Mouse (Mus musculus) forebrain, embryonic 11.5 days (tissue): Measurements from ENCODE around the gene Gm13696. TPM values are rescaled to one million over a fixed set of nuclear protein-coding genes. Genes with fewer than 3 reads are reported as not detected.
"Not testable (repeated sequence)": the region's sequence is repeated elsewhere in the genome, so short reads cannot be mapped to it uniquely, and the experiment has no call there.

Experiments
- ATAC-seq: fragments of 200-750 bp; cut with Nextera tagmentation; replicated peaks from 2 replicates; pipeline ENCODE4 v1.8.0; 2017; ENCODE audit warnings: moderate TSS enrichment; ENCODE audit not compliant: low FRiP score
- DNase-seq: peaks from one replicate; pipeline ENCODE4 v3.0.0-alpha.2; 2017; ENCODE audit warnings: low spot score
- H3K27ac ChIP-seq: fragments of 300-500 bp; sonication (generic); 2 replicates; pipeline ENCODE4 v1.5.1; 2014; ENCODE audit warnings: low read depth, low read length
- H3K27me3 ChIP-seq: fragments of 300-500 bp; sonication (generic); 2 replicates; pipeline ENCODE4 v1.6.1; 2014; ENCODE audit warnings: mild to moderate bottlenecking, low read length, mixed read lengths; ENCODE audit not compliant: control insufficient read depth, insufficient read depth
- H3K36me3 ChIP-seq: fragments of 300-500 bp; sonication (generic); 2 replicates; pipeline ENCODE4 v1.6.1; 2014; ENCODE audit warnings: mild to moderate bottlenecking, low read length, moderate library complexity, mixed read lengths; ENCODE audit not compliant: control insufficient read depth, insufficient read depth
- H3K4me1 ChIP-seq: fragments of 300-500 bp; sonication (generic); replicated peaks from 2 replicates; pipeline ENCODE4 v1.6.1; 2014; ENCODE audit warnings: low read length, mixed read lengths; ENCODE audit not compliant: control insufficient read depth, insufficient read depth
- H3K4me2 ChIP-seq: fragments of 300-500 bp; sonication (generic); 2 replicates; pipeline ENCODE4 v1.6.1; 2014; ENCODE audit warnings: low read depth, mild to moderate bottlenecking, low read length, moderate library complexity, mixed read lengths; ENCODE audit not compliant: severe bottlenecking
- H3K4me3 ChIP-seq: fragments of 300-500 bp; sonication (generic); 2 replicates; pipeline ENCODE4 v1.5.1; 2014; ENCODE audit warnings: low read depth, low read length
- H3K9ac ChIP-seq: fragments of 300-500 bp; sonication (generic); 2 replicates; pipeline ENCODE4 v1.6.1; 2014; ENCODE audit warnings: low read length
- H3K9me3 ChIP-seq: fragments of 300-500 bp; sonication (generic); 2 replicates; pipeline ENCODE4 v1.6.1; 2016; ENCODE audit warnings: low read length, mixed read lengths; ENCODE audit not compliant: control insufficient read depth
- WGBS: fragments of 180-500 bp; shearing (Covaris S2); extraction: QIAGEN DNeasy Blood & Tissue Kit; methylation state at CpG from one replicate; pipeline ENCODE4 v1.1.7; 2014; 5-methylcytosine and 5-hydroxymethylcytosine counted together
- polyA plus RNA-seq: library from polyadenylated mRNA; unstranded; fragments of >200 nt; fragmentation: Nextera tagmentation; extraction: Ambion mirVana; gene quantifications from 2 replicates; pipeline ENCODE4 v1.2.1, GENCODE M21; 2014

Gene Gm13696
- polyA plus RNA-seq, 1 experiment from 2014 or later = not detected

DNA sequence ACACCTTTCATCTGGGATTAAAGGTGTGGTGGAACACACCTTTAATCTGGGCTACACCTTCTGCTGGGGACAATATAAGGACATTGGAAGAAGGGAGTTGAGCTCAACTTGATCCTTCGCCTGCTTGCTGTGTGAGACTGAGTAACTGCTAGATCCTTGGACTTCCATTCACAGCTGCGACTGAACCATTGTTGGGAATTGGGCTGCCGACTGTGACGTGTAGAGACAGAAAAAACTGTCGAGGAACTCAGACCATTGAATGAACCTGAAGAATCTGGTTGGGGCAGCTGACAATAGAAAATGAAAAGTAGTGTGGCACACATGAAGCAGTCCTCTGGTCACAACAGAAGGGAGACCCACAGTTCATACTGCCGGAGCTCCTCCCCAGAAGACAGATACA lies 5.7 kb downstream of the Gm13696 start, which contains the start of gene Gm13694:
Gene Gm13694 (plus strand): TSS at position 301 of the 400 bp plus-strand sequence.
- H3K9ac ChIP-seq, H3K4me2 ChIP-seq, DNase-seq, H3K27me3 ChIP-seq, H3K27ac ChIP-seq, ATAC-seq, H3K4me1 ChIP-seq, H3K4me3 ChIP-seq, H3K9me3 ChIP-seq, H3K36me3 ChIP-seq: not testable (repeated sequence)
- no CpG with 5 or more reads among the region's 6 CpGs for WGBS

DNA sequence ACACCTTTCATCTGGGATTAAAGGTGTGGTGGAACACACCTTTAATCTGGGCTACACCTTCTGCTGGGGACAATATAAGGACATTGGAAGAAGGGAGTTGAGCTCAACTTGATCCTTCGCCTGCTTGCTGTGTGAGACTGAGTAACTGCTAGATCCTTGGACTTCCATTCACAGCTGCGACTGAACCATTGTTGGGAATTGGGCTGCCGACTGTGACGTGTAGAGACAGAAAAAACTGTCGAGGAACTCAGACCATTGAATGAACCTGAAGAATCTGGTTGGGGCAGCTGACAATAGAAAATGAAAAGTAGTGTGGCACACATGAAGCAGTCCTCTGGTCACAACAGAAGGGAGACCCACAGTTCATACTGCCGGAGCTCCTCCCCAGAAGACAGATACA lies 11.5 kb downstream of the Gm13696 start, which contains the start of gene Gm13697:
Gene Gm13697 (plus strand): TSS at position 301 of the 400 bp plus-strand sequence.
- H3K4me2 ChIP-seq, DNase-seq, H3K27ac ChIP-seq, H3K4me3 ChIP-seq, H3K36me3 ChIP-seq, H3K9me3 ChIP-seq, H3K4me1 ChIP-seq, ATAC-seq, H3K9ac ChIP-seq, H3K27me3 ChIP-seq: not testable (repeated sequence)
- no CpG with 5 or more reads among the region's 6 CpGs for WGBS

DNA sequence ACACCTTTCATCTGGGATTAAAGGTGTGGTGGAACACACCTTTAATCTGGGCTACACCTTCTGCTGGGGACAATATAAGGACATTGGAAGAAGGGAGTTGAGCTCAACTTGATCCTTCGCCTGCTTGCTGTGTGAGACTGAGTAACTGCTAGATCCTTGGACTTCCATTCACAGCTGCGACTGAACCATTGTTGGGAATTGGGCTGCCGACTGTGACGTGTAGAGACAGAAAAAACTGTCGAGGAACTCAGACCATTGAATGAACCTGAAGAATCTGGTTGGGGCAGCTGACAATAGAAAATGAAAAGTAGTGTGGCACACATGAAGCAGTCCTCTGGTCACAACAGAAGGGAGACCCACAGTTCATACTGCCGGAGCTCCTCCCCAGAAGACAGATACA lies 17.3 kb downstream of the Gm13696 start, which contains the start of gene Gm13691:
Gene Gm13691 (plus strand): TSS at position 301 of the 400 bp plus-strand sequence.
- WGBS = no CpG with 5 or more reads among the region's 6 CpGs
- not testable (repeated sequence) for H3K9me3 ChIP-seq, H3K9ac ChIP-seq, H3K4me1 ChIP-seq, H3K4me3 ChIP-seq, H3K27me3 ChIP-seq, ATAC-seq, H3K36me3 ChIP-seq, H3K4me2 ChIP-seq, DNase-seq, H3K27ac ChIP-seq

DNA sequence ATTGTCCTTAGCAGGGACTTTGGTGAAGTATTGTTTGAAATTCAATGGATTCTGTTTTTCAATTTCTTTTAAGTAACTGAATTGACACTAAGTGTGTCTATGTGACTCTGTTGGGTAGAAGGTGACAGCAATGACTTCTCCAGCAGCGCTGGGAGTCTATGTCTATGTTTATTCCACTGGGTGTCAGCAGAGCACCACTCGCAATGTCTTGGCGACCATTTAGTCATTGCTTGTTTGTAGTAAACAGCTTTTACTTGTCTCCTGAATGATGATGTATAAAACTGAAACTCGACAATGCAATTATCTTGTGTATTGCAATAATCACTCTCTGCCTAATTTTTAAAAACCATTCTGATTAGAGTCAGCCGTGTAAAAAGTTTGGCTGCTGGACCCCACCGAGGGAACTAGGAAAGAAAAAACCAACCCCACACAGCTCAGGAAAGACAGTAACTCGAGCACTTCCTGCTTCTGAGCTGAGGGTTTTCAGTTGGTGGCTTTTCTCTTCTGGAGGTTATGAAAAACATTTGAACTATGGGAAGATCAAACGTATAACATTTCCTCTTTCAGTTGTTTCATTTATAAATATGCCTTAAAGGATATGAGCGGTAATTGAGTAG lies 20.8 kb downstream of the Gm13696 start:
- H3K9me3 ChIP-seq, H3K27me3 ChIP-seq, H3K4me1 ChIP-seq, H3K4me2 ChIP-seq, H3K27ac ChIP-seq, H3K4me3 ChIP-seq, ATAC-seq, H3K36me3 ChIP-seq, H3K9ac ChIP-seq, DNase-seq: not testable (repeated sequence)
- 64% methylated on average over 7 of the region's 9 CpGs for WGBS

DNA sequence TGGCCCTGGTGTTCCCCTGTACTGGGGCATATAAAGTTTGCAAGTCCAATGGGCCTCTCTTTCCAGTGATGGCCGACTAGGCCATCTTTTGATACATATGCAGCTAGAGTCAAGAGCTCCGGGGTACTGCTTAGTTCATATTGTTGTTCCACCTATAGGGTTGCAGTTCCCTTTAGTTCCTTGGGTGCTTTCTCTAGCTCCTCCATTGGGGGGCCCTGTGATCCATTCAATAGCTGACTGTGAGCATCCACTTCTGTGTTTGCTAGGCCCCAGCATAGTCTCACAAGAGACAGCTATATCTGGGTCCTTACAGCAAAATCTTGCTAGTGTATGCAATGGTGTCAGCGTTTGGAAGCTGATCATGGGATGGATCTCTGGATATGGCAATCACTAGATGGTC lies 21.6 kb downstream of the Gm13696 start:
- H3K4me3 ChIP-seq = not testable (repeated sequence)

DNA sequence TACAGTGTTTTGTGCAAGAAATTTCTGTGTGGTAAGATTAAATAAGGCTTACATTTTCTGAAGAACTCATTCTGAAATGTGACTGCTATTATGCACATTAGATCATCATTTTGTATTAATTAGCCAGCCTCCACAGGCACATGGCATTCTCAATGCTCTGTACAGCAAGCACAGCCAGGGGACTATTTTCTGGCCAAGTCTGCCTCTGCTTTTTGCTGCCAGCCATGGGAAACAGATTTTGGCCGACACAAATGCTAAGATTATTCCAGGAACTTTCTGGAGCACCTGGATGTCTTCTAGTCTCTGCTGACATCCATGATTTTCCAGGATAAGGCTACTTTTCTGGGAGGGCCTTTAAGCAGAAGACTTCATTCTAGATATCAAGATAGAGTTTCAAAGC lies 36.0 kb downstream of the Gm13696 start:
- H3K4me2 ChIP-seq = no peak overlapping the region
- no peak overlapping the region for H3K27ac ChIP-seq
- no peaks in the 10 kb centered on the region for H3K4me1 ChIP-seq
- no peak overlapping the region for H3K4me3 ChIP-seq
- no peaks in the 10 kb centered on the region for H3K36me3 ChIP-seq
- no peaks in the 10 kb centered on the region for H3K9me3 ChIP-seq
- DNase-seq = no peak
- 88% methylated on average over 1 of the region's 1 CpGs for WGBS
- ATAC-seq = no peak
- no peak overlapping the region for H3K9ac ChIP-seq
- no peaks in the 10 kb centered on the region for H3K27me3 ChIP-seq

More for the DNA sequence above, 21.6 kb downstream of the Gm13696 start:
- H3K27ac ChIP-seq, DNase-seq, H3K36me3 ChIP-seq, H3K4me1 ChIP-seq, H3K27me3 ChIP-seq, H3K4me2 ChIP-seq, ATAC-seq, H3K9me3 ChIP-seq, H3K9ac ChIP-seq: not testable (repeated sequence)
- no CpG with 5 or more reads among the region's 3 CpGs for WGBS

DNA sequence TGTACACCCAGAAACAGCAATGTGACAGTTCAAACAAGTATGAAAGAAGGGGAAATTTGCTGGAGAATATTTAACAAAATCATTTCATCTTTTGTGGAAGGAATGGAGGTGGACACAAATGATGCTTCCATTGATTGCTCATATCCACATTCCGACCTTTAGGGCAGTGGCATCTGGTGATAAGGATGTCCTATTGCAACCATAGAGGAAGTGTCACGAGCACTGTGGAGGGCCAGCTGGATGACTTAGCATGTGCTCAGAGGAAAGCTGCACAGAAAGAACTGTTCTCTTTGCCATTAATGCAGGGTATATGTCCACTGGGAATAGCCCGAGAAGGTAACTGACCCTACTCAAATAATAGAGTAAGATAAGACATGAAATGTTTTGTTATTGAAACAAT lies 36.9 kb downstream of the Gm13696 start:
- no peak overlapping the region for H3K4me2 ChIP-seq
- H3K9me3 ChIP-seq = no peaks in the 10 kb centered on the region
- no peak for ATAC-seq
- H3K27me3 ChIP-seq = no peaks in the 10 kb centered on the region
- no peaks in the 10 kb centered on the region for H3K4me1 ChIP-seq
- no peaks in the 10 kb centered on the region for H3K36me3 ChIP-seq
- no peak overlapping the region for H3K4me3 ChIP-seq
- H3K9ac ChIP-seq = no peak overlapping the region
- 86% methylated on average over 3 of the region's 3 CpGs for WGBS
- no peak overlapping the region for H3K27ac ChIP-seq
- DNase-seq = no peak

DNA sequence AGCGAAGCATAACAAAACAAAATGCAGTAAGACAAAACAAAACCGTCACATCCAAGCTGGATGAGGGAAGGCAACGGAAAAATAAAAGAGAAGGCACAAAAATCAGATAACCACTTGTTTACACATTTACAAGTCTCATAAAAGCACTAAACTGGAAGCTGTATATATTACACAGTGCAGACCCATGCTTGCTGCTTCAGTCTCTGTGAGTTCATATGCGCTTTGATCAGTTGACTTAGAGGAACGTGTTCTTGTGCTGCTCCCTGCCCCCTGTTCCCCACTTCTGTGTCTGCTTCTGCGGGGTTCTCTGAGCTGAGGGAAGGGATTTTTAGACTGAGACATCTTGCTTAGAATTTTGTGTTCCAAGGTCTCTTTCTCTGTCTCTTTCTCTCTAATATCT lies 41.6 kb downstream of the Gm13696 start:
- Histone ChIP-seq H3K36me3 (no peaks in the 10 kb centered on the region), H3K9me3 (no peaks in the 10 kb centered on the region), H3K9ac (no peak overlapping the region), H3K4me2 (no peak overlapping the region), H3K4me1 (no peaks in the 10 kb centered on the region), H3K27me3 (no peaks in the 10 kb centered on the region), H3K4me3 (no peak overlapping the region), H3K27ac (no peak overlapping the region)
- no peak for DNase-seq
- no peak for ATAC-seq
- WGBS = 78% methylated on average over 6 of the region's 6 CpGs

DNA sequence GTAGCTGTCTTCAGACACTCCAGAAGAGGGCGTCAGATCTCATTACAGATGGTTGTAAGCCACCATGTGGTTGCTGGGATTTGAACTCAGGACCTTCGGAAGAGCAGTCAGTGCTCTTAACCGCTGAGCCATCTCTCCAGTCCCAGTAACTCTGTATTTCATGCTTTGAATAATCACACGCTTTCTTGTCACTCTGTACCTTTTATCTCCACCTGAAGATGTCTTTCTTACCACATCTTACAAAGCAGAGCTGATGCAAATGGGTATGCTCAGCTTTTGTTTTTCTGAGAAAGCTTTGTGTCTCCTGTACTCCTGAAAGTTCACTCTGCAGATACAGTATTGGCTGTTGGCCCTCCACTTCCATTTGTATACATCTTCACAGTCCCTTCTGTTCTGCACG lies 43.4 kb downstream of the Gm13696 start:
- not testable (repeated sequence) for H3K9me3 ChIP-seq, H3K4me2 ChIP-seq, ATAC-seq, H3K9ac ChIP-seq, DNase-seq, H3K4me3 ChIP-seq, H3K36me3 ChIP-seq, H3K4me1 ChIP-seq, H3K27me3 ChIP-seq, H3K27ac ChIP-seq
- WGBS = 86% methylated on average over 5 of the region's 5 CpGs
